In genomic region chr15:79322281-79322990, GRCm38 (mm10) we compare ENCODE assay signal across 8 mouse cellular contexts. TPM values are rescaled to one million over a fixed set of nuclear protein-coding genes. Genes with fewer than 3 reads are reported as not detected.
DNase-seq lines count a peak whose midpoint lies in the region; ATAC-seq and TF ChIP-seq lines count a peak whose summit lies in the region.
"Had no signal": no experiment of that assay in that cellular context is flagged by ENCODE, and none has a peak within 500 bp of the region (broad histone marks: within the 10 kb centered on the region; RNA-seq: fewer than 3 reads in every experiment).

No protein-coding gene starts in this region.

- no peaks in the 10 kb centered on the region for H3K9me3 ChIP-seq in liver, embryonic 12.5 days (replicated peaks)
- H3K9me3 ChIP-seq: hindbrain, embryonic 15.5 days had no signal

- H3K9ac ChIP-seq in liver, embryonic 12.5 days: no peak overlapping the region; the same call in 1 of the 2 replicates
- H3K9ac ChIP-seq: hindbrain, embryonic 15.5 days had no signal

- WGBS in lung, adult 2 months: 37% methylated on average over 11 of the region's 11 CpGs
- 49% methylated on average over 11 of the region's 11 CpGs for WGBS in liver, embryonic 12.5 days (ENCODE audit: insufficient replicate concordance)

- peaks cover 17% of the 10 kb centered on the region for H3K36me3 ChIP-seq in liver, embryonic 12.5 days
- H3K36me3 ChIP-seq: hindbrain, embryonic 15.5 days had no signal

- peak overlapping the region; percentile 76 for H3K27ac ChIP-seq in brown adipose tissue, adult 24 weeks (replicated peaks; ENCODE audit: low read depth, low read length)
- H3K27ac ChIP-seq in liver, embryonic 12.5 days: peak overlapping the region; percentile 79

- H3K4me1 ChIP-seq in lung, adult 2 months (ENCODE audit: control insufficient read depth, insufficient read depth, low read length): peaks cover 21% of the 10 kb centered on the region
- peaks cover 26% of the 10 kb centered on the region for H3K4me1 ChIP-seq in brown adipose tissue, adult 24 weeks (ENCODE audit: control insufficient read depth, insufficient read depth, insufficient read length, low read length)
- H3K4me1 ChIP-seq in liver, embryonic 12.5 days: peaks cover 64% of the 10 kb centered on the region

- peak; percentile 20 for DNase-seq in lung, adult 2 months
- no peak for DNase-seq in lung, postnatal 25 days (ENCODE audit: low spot score)
- peak; percentile 80 to 83 for DNase-seq in thymus, postnatal 10 days (ENCODE audit: low spot score in 2 of 2)
- no peak for DNase-seq in cerebellum, postnatal 4 days (ENCODE audit: low spot score in 2 of 2)
- no peak for DNase-seq in cerebellum, adult 8-10 months

- TF ChIP-seq POLR2A in lung, adult 2 months (IDR thresholded peaks at IDR 0.05; ENCODE audit: borderline replicate concordance, extremely low read depth, low read depth, low read length): no peak

- TF ChIP-seq CTCF in lung, adult 2 months (IDR thresholded peaks at IDR 0.05; ENCODE audit: insufficient read depth, low read length): no peak

- H3K4me2 ChIP-seq in liver, embryonic 12.5 days: peak overlapping the region; percentile 36
- H3K4me2 ChIP-seq: hindbrain, embryonic 15.5 days had no signal

- peak; percentile 13 for ATAC-seq in liver, embryonic 12.5 days

- H3K27me3 ChIP-seq in liver, embryonic 12.5 days (replicated peaks): no peaks in the 10 kb centered on the region
- H3K27me3 ChIP-seq: hindbrain, embryonic 15.5 days had no signal

- H3K4me3 ChIP-seq in lung, adult 2 months (replicated peaks; ENCODE audit: extremely low read depth, low read depth, low read length): no peak overlapping the region
- H3K4me3 ChIP-seq in brown adipose tissue, adult 24 weeks (ENCODE audit: insufficient read depth, low read depth, low read length): no peak overlapping the region
- H3K4me3 ChIP-seq in liver, embryonic 12.5 days: no peak overlapping the region
- H3K4me3 ChIP-seq: hindbrain, embryonic 15.5 days had no signal

RNA-seq across cellular contexts. Expression of gene Pla2g6, which starts 5.8 kb away (rescaled TPM):
- polyA plus RNA-seq in lung, adult 2 months (2012; rRNA removed): 25.9 and 26.1 TPM in 2 replicates
- 11.6 and 13.4 TPM in 2 replicates for polyA plus RNA-seq in brown adipose tissue, adult 24 weeks (2012; ENCODE audit: insufficient read depth, insufficient read length, missing spikeins)
- 16.8 and 17.3 TPM in 2 replicates for polyA plus RNA-seq in liver, embryonic 12.5 days (2016; fragmentation: Nextera tagmentation; extraction: Ambion mirVana)

RNA-seq across cellular contexts. Expression of gene Maff, which starts 24.0 kb away (rescaled TPM):
- 12.1 and 21.0 TPM in 2 replicates for polyA plus RNA-seq in lung, adult 2 months (2012; rRNA removed)
- polyA plus RNA-seq in brown adipose tissue, adult 24 weeks (2012; ENCODE audit: insufficient read depth, insufficient read length, missing spikeins): 9.8 and 11.4 TPM in 2 replicates
- polyA plus RNA-seq in liver, embryonic 12.5 days (2016; fragmentation: Nextera tagmentation; extraction: Ambion mirVana): 1.1 and 2.8 TPM in 2 replicates

RNA-seq across cellular contexts. Expression of gene Baiap2l2, which starts 37.1 kb away (rescaled TPM):
- polyA plus RNA-seq in lung, adult 2 months (2012; rRNA removed): 2.1 and 2.6 TPM in 2 replicates
- 0.54 and 1.1 TPM in 2 replicates for polyA plus RNA-seq in brown adipose tissue, adult 24 weeks (2012; ENCODE audit: insufficient read depth, insufficient read length, missing spikeins)
- polyA plus RNA-seq in liver, embryonic 12.5 days (2016; fragmentation: Nextera tagmentation; extraction: Ambion mirVana): 1.2 and 1.4 TPM in 2 replicates

Comparison
In these comparisons a context has a peak if more than half of its experiments do, and no peak if none do; other contexts are left out.
1. DNase-seq: peak in lung, adult 2 months (single experiment) and thymus, postnatal 10 days (2 of 2); none in lung, postnatal 25 days (single experiment), cerebellum, postnatal 4 days (0 of 2) and cerebellum, adult 8-10 months (single experiment).